Mouse (Mus musculus): ENCODE data around the gene Siae. TPM values are rescaled to one million over a fixed set of nuclear protein-coding genes. Genes with fewer than 3 reads are reported as not detected.

The Siae gene
- total RNA-seq, 2 experiments from 2014 or later, result 14.4 to 19.2 TPM

DNA sequence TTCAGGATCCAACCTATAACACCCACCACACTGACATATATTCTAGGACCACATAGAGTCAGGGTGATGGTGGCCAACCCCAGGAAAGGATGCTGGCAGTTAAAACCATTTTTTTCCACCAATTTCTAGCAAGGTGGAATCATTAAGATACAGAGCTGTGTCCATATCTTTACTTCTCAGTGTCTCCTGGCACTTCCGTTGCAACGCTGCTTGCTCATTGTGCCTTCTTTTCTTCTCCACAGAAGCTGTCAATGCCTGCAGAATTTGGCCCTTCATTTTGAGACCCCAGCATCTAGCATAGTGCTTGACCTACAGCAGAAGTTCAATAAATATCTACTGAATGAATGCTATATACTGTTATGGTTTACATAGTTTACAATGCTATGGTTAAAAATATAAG lies 11.5 kb downstream of the Siae start:
- DNase-seq (ENCODE audit: low spot score in 2 of 2), result no peak
- intact Hi-C loops (cut with DNase I), result no loop called here

- intact Hi-C loops (cut with DNase I), result no loop called here
- no peak for DNase-seq (ENCODE audit: low spot score in 2 of 2)
Measured at GRCm38 (mm10) chr9:37567454-37567853, 12.0 kb downstream of the Siae start.

GRCm38 (mm10) chr9:37567892-37568604 lies 12.6 kb downstream of the Siae start:
- peak; percentile 71 to 78 for DNase-seq (ENCODE audit: low spot score in 2 of 2)
- intact Hi-C loops (cut with DNase I), result no loop called here

DNA sequence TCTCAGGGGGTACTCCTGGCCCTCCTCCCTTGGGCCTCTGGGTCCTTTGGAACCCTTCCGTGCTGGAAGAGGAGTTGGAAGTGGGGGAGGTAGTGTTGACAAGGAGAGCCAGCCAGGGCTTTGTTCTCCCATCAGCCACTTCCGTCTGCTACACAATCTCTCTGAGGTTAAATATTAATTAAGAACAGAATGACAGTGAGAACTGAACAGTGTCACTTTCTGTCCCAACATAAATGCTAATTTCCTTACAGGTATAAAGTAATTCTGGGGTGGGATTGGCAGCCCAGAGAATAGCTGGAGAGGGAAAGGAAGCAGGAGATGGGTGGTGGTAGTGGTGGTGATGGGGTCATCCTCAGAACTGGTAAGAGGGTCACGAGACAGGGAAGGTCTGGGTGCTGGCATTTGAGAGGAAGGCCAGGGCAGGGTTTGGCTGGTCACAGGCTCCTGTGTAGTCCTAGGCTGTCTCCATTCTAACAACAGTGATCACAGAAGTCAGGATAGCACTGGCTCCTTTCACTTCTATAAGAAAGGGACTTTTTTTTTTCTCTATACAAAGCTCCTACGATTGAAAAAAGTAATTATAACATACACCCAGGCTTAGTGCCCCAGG lies 13.2 kb downstream of the Siae start:
- no peak for DNase-seq (ENCODE audit: low spot score in 2 of 2)
- intact Hi-C loops (cut with DNase I), result no loop called here

DNA sequence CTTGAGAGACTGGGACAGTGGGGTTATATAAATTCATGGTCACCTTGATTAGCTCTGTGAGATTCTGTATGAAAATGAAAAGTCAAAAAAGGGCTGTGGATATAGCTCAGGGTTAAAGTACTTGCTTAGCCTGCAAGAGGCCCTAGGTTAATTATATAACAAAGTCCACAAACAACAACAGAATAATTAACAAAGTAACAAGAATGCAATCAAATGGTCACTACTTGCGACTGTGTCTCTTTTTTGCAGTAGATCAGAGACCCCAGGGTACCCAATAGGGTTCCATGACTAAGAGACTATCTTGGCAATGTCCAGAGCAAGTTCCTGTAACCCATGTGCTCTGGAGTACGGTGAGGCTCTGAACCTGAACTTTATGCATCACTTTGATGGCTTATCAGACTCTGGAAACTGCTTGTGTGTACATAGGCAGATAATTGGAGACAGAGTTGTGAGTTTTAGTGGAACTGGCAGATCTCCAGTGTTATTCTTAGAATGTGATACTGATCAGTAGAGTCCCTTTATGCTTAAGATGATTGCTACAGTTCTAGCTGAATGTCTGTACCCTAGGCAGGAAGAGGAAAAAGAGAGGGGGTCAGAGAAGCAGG lies 13.8 kb downstream of the Siae start:
- intact Hi-C loops (cut with DNase I), result no loop called here
- DNase-seq (ENCODE audit: low spot score in 2 of 2), result no peak

- intact Hi-C loops (cut with DNase I), result no loop called here
- no peak for DNase-seq (ENCODE audit: low spot score in 2 of 2)
Measured at GRCm38 (mm10) chr9:37572204-37572876, 16.8 kb downstream of the Siae start.

DNA sequence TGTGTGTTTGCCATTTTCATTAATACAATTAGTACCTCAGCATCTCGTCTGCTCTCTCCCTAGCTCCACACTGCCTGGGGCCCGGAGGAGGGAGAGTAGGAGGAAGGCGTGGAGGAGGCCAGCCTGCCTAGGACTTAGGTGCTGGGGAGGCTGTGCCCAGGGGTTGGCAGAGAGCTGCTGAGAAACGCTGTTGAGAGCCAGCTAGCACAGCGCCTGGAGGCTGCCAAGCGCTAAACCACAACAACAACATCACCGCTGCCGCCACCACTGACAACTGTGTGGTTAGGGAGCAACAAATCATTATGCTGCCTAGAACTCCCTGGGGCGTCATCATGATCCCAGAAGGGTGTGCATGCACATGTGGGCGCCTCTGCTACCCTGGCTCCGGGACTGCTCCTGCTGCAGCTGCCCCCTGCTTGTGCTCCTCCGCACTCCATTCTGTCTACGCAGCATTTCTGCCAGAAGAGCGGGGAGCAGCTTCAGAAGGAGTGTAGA lies 21.0 kb downstream of the Siae start:
- peak; percentile 43 to 63 for DNase-seq (ENCODE audit: low spot score in 2 of 2)
- intact Hi-C loops (cut with DNase I), result loop anchor here (1.0 kb wide), 1 partner anchor 20 kb away; no protein-coding TSS in a partner anchor

DNA sequence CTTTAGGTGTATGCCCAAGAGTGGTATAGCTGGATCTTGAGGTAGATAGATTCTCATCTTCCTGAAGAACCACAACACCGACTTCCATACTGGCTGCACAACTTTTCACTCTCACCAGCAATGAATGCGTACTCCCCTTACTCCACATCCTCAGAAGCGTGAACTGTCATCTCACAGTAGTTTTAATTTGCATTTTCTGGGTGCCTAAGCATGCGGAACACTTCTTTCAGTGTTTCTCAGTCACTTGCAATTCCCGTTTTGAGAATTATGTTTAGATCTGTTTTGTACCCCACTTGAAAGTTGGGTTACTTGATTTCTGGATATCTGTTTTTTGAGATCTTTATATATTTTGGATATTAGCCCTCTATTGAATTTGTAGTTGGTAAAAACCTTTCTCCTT lies 28.1 kb downstream of the Siae start:
- DNase-seq (ENCODE audit: low spot score in 2 of 2), result no peak
- intact Hi-C loops (cut with DNase I), result no loop called here

DNA sequence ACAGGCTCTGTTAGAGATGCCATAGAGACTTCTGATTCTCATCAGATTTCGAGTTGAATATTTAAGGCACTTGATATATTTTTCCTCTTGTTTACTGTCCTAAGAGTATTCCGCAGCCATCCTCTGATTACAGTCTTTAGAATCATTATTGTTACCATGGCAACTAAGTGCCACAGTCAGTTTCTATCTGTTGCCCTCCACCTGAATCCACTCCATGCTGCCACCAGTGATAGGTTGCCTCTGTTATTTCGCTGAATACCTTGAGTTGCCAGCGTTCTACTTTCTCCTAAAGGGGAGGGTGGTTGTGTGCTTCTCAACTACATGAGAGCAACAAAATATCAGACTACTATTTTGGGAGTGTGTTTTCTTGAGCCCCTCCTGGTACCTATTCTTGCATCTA lies 31.2 kb downstream of the Siae start:
- DNase-seq (ENCODE audit: low spot score in 2 of 2), result no peak
- intact Hi-C loops (cut with DNase I), result no loop called here

DNA sequence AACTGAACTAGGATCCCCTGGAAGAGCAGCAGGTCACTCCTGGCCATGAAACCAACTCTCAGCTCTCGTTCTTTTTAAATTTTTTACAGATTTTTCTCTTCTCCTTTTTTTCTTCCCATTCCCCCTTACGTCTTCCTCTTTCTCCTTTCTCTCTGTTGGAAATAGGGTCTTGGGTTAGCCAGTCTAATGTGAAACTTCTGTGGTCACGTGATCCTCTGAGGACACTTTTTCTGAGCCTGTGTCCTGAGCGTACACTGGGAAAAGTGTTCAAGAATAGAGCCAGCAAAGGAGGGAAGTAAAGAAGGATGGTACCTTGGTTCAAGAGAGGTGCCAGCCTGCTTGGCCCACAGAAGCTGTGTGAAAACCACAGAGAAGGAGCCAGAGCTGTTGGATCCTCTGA lies 34.9 kb downstream of the Siae start:
- intact Hi-C loops (cut with DNase I), result no loop called here

GRCm38 (mm10) chr9:37592025-37592424 lies 36.5 kb downstream of the Siae start:
- intact Hi-C loops (cut with DNase I), result no loop called here

More for the DNA sequence above, 34.9 kb downstream of the Siae start:
- no peak for DNase-seq (ENCODE audit: low spot score in 2 of 2)

DNA sequence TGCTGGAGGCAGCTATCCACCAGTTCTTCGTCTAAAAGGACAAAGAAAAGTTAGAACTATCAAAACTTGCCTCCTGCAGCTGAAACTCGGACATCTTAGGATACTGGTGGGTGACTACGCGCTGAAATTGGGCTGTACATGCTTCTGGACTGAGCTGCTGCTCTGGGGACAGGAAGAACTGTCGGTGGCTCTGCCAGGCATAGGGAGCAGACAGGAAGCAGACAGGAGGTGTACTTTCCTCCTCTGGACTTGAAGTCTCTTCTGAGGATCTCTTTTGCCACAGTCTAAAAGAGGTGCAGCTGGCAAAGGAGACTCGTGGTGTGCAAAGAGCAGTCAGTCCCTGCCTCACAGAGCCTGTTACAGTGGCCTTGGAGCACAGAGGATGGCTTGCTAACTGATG lies 37.1 kb downstream of the Siae start:
- intact Hi-C loops (cut with DNase I), result no loop called here
- no peak for DNase-seq (ENCODE audit: low spot score in 2 of 2)

More at GRCm38 (mm10) chr9:37592025-37592424, 36.5 kb downstream of the Siae start:
- no peak for DNase-seq (ENCODE audit: low spot score in 2 of 2)

DNA sequence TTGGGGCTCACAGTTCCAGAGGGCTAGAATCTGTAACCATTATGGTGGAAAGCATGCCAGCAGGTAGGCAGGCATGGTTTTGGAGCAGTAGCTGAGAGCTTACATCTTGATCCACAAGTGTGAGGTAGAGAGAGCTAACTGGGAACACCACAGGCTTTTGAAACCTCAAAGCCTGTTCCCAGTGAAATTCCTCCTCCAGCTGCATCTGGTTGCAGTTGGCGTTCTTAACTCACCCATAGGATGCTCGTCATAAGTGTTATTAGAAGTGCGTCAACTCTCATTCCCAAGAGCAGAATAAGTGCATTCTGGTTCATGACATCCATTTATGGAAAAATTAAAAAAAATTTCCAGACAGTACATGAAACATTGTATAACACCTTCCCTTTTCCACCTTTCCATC lies 38.2 kb downstream of the Siae start:
- no peak for DNase-seq (ENCODE audit: low spot score in 2 of 2)
- intact Hi-C loops (cut with DNase I), result no loop called here

- intact Hi-C loops (cut with DNase I), result no loop called here
- DNase-seq (ENCODE audit: low spot score in 2 of 2), result no peak
Measured at GRCm38 (mm10) chr9:37595570-37595969, 40.1 kb downstream of the Siae start.

DNA sequence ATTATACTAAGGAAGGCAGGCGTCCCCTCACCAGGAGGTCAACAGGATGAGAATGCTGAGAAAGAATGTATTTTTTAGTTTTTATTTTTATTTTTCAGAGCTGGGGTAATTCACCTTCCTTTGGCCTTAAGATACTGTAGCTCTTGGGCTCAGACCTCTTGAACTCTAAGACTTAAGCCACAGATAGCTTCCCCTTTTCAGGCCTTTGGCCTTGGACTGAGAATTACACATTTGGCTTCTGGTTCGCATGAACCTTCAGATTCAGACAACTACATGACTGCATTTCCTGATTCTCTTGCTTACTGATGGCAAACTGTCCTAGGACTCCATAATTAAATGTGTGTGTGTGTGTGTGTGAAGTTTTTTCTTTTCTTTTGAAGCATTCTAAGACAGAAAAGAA lies 43.1 kb downstream of the Siae start:
- intact Hi-C loops (cut with DNase I), result no loop called here
- DNase-seq (ENCODE audit: low spot score in 2 of 2), result no peak

- DNase-seq (ENCODE audit: low spot score in 2 of 2), result no peak
- intact Hi-C loops (cut with DNase I), result no loop called here
Measured at GRCm38 (mm10) chr9:37600538-37601205, 45.2 kb downstream of the Siae start.

- no peak for DNase-seq (ENCODE audit: low spot score in 2 of 2)
- intact Hi-C loops (cut with DNase I), result no loop called here
Measured at GRCm38 (mm10) chr9:37605089-37605488, 49.6 kb downstream of the Siae start.

DNA sequence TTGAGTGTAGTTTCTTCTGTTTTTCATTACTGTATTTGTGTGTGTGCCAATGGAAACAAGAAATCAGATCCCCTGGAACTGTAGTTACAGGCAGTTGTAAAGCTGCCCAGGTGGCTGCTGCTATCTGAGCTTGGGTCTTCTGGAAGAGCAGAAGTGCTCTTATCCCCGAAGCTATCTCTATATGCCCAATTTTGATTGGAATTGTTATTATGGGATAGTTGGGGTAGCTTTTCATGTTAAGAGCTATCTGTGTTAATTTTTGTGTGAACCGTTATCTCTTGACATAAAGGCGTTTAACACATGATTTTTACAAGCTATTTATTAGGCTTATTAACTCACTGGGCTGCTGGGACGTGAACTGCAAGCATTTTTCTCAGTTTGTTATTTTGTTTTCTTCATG lies 54.1 kb downstream of the Siae start:
- intact Hi-C loops (cut with DNase I), result no loop called here
- no peak for DNase-seq (ENCODE audit: low spot score in 2 of 2)

DNA sequence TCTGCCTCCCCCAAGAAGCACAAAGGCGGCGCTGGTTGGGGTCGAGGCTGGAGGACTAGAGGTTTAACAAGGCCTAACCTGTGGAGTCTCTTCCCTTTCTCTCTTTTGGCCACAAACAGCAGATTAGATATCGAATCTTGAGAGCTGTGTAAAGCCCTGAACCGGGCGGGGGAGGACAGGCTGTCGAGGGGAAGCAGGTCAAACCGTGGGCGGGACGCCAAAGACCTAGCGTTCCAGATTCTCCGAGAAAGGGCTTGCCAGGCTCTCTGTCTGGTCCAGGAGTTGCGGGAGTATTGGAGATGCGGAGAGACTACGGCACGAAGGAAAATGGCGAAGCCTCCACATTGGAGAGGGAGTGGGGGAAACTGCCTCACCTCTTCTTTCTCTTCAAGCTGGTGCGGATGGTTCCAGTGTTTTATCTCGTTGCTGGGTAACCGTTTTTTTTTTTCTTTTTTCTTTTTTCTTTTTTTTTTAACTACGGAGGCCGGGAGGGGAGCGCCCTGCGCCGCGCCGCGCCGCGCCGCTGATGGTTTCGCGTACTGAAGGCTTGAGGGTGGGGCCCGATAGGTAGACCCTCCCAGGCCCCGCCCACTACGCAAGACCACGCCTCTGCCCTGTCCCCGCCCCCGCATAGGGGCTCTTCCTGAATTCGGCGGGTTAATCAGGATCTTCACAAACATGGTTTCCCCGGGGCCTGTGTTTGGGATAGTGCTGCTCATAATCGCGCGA lies 57.8 kb downstream of the Siae start, which contains the start of gene Spa17:
Gene Spa17, minus strand, starts transcription at position 541 of the 729 bp plus-strand sequence.
- peak; percentile 84 to 89 for DNase-seq (ENCODE audit: low spot score in 2 of 2)
- intact Hi-C loops (cut with DNase I), result loop anchor here (2.0 kb wide), 2 partner anchors 61 to 153 kb away; partner anchors contain the start of gene Nrgn
